ENCODE assay signal across 33 mouse cellular contexts in genomic region chr12:103635846-103636245, GRCm38 (mm10). TPM values are rescaled to one million over a fixed set of nuclear protein-coding genes. Genes with fewer than 3 reads are reported as not detected.
DNase-seq lines count a peak whose midpoint lies in the region; ATAC-seq and TF ChIP-seq lines count a peak whose summit lies in the region.
"Had no signal": no experiment of that assay in that cellular context is flagged by ENCODE, and none has a peak within 500 bp of the region (broad histone marks: within the 10 kb centered on the region; RNA-seq: fewer than 3 reads in every experiment).

No protein-coding gene starts in this region.

- H3K27ac ChIP-seq in liver, embryonic 11.5 days (ENCODE audit: low read depth, low read length): no peak overlapping the region
- H3K27ac ChIP-seq in liver, embryonic 14.5 days: no peak overlapping the region
- peak overlapping the region; percentile 86 for H3K27ac ChIP-seq in liver, postnatal 0 days (ENCODE audit: low read depth)
- no peak overlapping the region for H3K27ac ChIP-seq in heart, embryonic 12.5 days (ENCODE audit: poor library complexity, severe bottlenecking)
- H3K27ac ChIP-seq: embryonic facial prominence, embryonic 12.5 days; embryonic facial prominence, embryonic 15.5 days; gastrocnemius, adult 2 months; heart, embryonic 15.5 days; hindbrain, embryonic 14.5 days; hindbrain, postnatal 0 days had no signal

- H3K4me2 ChIP-seq in liver, embryonic 11.5 days: no peak overlapping the region
- no peak overlapping the region for H3K4me2 ChIP-seq in liver, embryonic 14.5 days (ENCODE audit: low read depth)
- H3K4me2 ChIP-seq in liver, postnatal 0 days (ENCODE audit: low read depth, low read length): no peak overlapping the region
- no peak overlapping the region for H3K4me2 ChIP-seq in heart, embryonic 12.5 days
- H3K4me2 ChIP-seq: embryonic facial prominence, embryonic 12.5 days; embryonic facial prominence, embryonic 15.5 days; heart, embryonic 11.5 days; heart, embryonic 15.5 days; hindbrain, embryonic 14.5 days had no signal

- H3K4me1 ChIP-seq in liver, embryonic 11.5 days (replicated peaks; ENCODE audit: control insufficient read depth, insufficient read depth, low read length): no peaks in the 10 kb centered on the region
- peaks cover 0 to 11% of the 10 kb centered on the region in 2 experiments; a peak in 2 of 4 replicates for H3K4me1 ChIP-seq in liver, embryonic 14.5 days (replicated peaks; ENCODE audit: control insufficient read depth in 2 of 2, insufficient read depth in 2 of 2, low read length in 1 of 2)
- H3K4me1 ChIP-seq in liver, postnatal 0 days (ENCODE audit: insufficient read depth): 0 out of 2 replicates have a peak, but pooled peaks cover 3% of the 10 kb centered on the region
- no peaks in the 10 kb centered on the region for H3K4me1 ChIP-seq in heart, embryonic 12.5 days (replicated peaks)
- H3K4me1 ChIP-seq: embryonic facial prominence, embryonic 12.5 days; embryonic facial prominence, embryonic 15.5 days; heart, embryonic 15.5 days had no signal

- TF ChIP-seq CTCF in liver, embryonic 14.5 days (IDR thresholded peaks at IDR 0.05; ENCODE audit: low read depth): no peak
- TF ChIP-seq CTCF in liver, postnatal 0 days (IDR thresholded peaks at IDR 0.05; ENCODE audit: low read depth): no peak

- H3K4me3 ChIP-seq in liver, embryonic 11.5 days (ENCODE audit: low read depth, low read length): no peak overlapping the region
- no peak overlapping the region for H3K4me3 ChIP-seq in liver, embryonic 14.5 days (ENCODE audit: insufficient read depth in 1 of 2, low read depth in 2 of 2, low read length in 2 of 2)
- no peak overlapping the region for H3K4me3 ChIP-seq in liver, postnatal 0 days (ENCODE audit: low read depth, low read length)
- H3K4me3 ChIP-seq in heart, embryonic 12.5 days: no peak overlapping the region
- H3K4me3 ChIP-seq: embryonic facial prominence, embryonic 12.5 days; embryonic facial prominence, embryonic 15.5 days; gastrocnemius, adult 2 months; heart, embryonic 15.5 days had no signal

- no peaks in the 10 kb centered on the region for H3K36me3 ChIP-seq in liver, embryonic 11.5 days (ENCODE audit: control insufficient read depth, insufficient read depth, low read length)
- H3K36me3 ChIP-seq in liver, embryonic 14.5 days (replicated peaks; ENCODE audit: control insufficient read depth, insufficient read depth, low read depth): no peaks in the 10 kb centered on the region
- no peaks in the 10 kb centered on the region for H3K36me3 ChIP-seq in liver, postnatal 0 days (replicated peaks; ENCODE audit: insufficient read depth, low read length)
- no peaks in the 10 kb centered on the region for H3K36me3 ChIP-seq in heart, embryonic 12.5 days
- H3K36me3 ChIP-seq: embryonic facial prominence, embryonic 12.5 days; embryonic facial prominence, embryonic 15.5 days; heart, embryonic 15.5 days had no signal

- H3K9me3 ChIP-seq in liver, embryonic 11.5 days (ENCODE audit: control insufficient read depth, low read length): no peaks in the 10 kb centered on the region
- H3K9me3 ChIP-seq in liver, embryonic 14.5 days (ENCODE audit: control insufficient read depth, low read length): no peaks in the 10 kb centered on the region
- no peaks in the 10 kb centered on the region for H3K9me3 ChIP-seq in liver, postnatal 0 days (ENCODE audit: low read length)
- peaks cover 5% of the 10 kb centered on the region; the same call in 1 of the 2 replicates for H3K9me3 ChIP-seq in heart, embryonic 12.5 days (replicated peaks)
- H3K9me3 ChIP-seq: embryonic facial prominence, embryonic 12.5 days; embryonic facial prominence, embryonic 15.5 days; heart, embryonic 15.5 days had no signal

- H3K9ac ChIP-seq in liver, embryonic 11.5 days (ENCODE audit: low read depth, low read length): no peak overlapping the region
- H3K9ac ChIP-seq in liver, embryonic 14.5 days (replicated peaks): no peak overlapping the region
- H3K9ac ChIP-seq in liver, postnatal 0 days (replicated peaks): no peak overlapping the region
- H3K9ac ChIP-seq in heart, embryonic 12.5 days: no peak overlapping the region
- H3K9ac ChIP-seq: embryonic facial prominence, embryonic 12.5 days; embryonic facial prominence, embryonic 15.5 days; forebrain, postnatal 0 days; heart, embryonic 15.5 days; hindbrain, embryonic 14.5 days had no signal

- intact Hi-C loops in heart, postnatal 14 days (cut with DNase I): no loop called here

- no peaks in the 10 kb centered on the region for H3K27me3 ChIP-seq in liver, embryonic 11.5 days (replicated peaks; ENCODE audit: control insufficient read depth, insufficient read depth, low read length)
- no peaks in the 10 kb centered on the region for H3K27me3 ChIP-seq in liver, embryonic 14.5 days (ENCODE audit: control insufficient read depth, insufficient read depth, low read length)
- H3K27me3 ChIP-seq in liver, postnatal 0 days (ENCODE audit: insufficient read depth, low read length): no peaks in the 10 kb centered on the region
- no peaks in the 10 kb centered on the region for H3K27me3 ChIP-seq in heart, embryonic 12.5 days (replicated peaks)
- H3K27me3 ChIP-seq: embryonic facial prominence, embryonic 12.5 days; embryonic facial prominence, embryonic 15.5 days; heart, embryonic 15.5 days had no signal

- no peak for TF ChIP-seq EP300 in liver, embryonic 14.5 days (IDR thresholded peaks at IDR 0.05; ENCODE audit: low read depth)
- TF ChIP-seq EP300 in liver, postnatal 0 days (IDR thresholded peaks at IDR 0.05; ENCODE audit: low read depth): no peak; the same call in 1 of the 2 replicates

- peak; percentile 54; the same call in 1 of the 2 replicates for ATAC-seq in liver, embryonic 11.5 days (replicated peaks; ENCODE audit: low FRiP score)
- ATAC-seq in liver, embryonic 14.5 days (ENCODE audit: insufficient read depth): peak; percentile 62; the same call in 1 of the 2 replicates
- ATAC-seq in liver, postnatal 0 days: peak; percentile 87
- no peak for ATAC-seq in heart, embryonic 12.5 days (ENCODE audit: insufficient number of reproducible peaks, low FRiP score)
- ATAC-seq: CD4-positive, CD25-positive, alpha-beta regulatory T cell, adult 4 months; forebrain, embryonic 14.5 days; forebrain, postnatal 0 days; hindbrain, postnatal 0 days had no signal

- peak; percentile 10 for DNase-seq in brain, adult 2 months (ENCODE audit: low read depth, low spot score)
- peak; percentile 24 for DNase-seq in liver, embryonic 11.5 days (ENCODE audit: low spot score)
- peak in 1 of 3 experiments; percentile 18 for DNase-seq in liver, embryonic 14.5 days (ENCODE audit: low read depth in 3 of 3, low spot score in 3 of 3)
- no peak for DNase-seq in liver, postnatal 0 days
- DNase-seq in adrenal gland, adult 2 months: no peak
- no peak for DNase-seq in heart, postnatal 14 days
- DNase-seq: adrenal gland, adult 8-10 months; adrenal gland, postnatal 25 days; cerebellum, adult 18-20 months; cerebellum, adult 9-10 months; cerebellum, postnatal 14 days; forebrain, postnatal 0 days; gastrocnemius, adult 2 months; gastrocnemius, postnatal 14 days; heart, adult 11 months; heart, postnatal 10 days; heart, postnatal 4 days had no signal

- 67% methylated on average over 2 of the region's 2 CpGs for WGBS in liver, embryonic 11.5 days
- 58% methylated on average over 2 of the region's 2 CpGs for WGBS in liver, embryonic 14.5 days (ENCODE audit: insufficient replicate concordance)
- 41% methylated on average over 2 of the region's 2 CpGs for WGBS in liver, postnatal 0 days (ENCODE audit: insufficient replicate concordance)
- WGBS in heart, embryonic 12.5 days: 78% methylated on average over 2 of the region's 2 CpGs

RNA-seq across cellular contexts. Expression of gene Serpina10, which starts 4.6 kb away (rescaled TPM):
- polyA plus RNA-seq in liver, embryonic 11.5 days (2014; fragmentation: Nextera tagmentation; extraction: Ambion mirVana): 21.2 and 21.8 TPM in 2 replicates
- polyA plus RNA-seq in liver, embryonic 14.5 days (2012; rRNA removed): 11.5 and 23.7 TPM in 2 replicates
- 29.3 and 30.0 TPM in 2 replicates for polyA plus RNA-seq in liver, embryonic 14.5 days (2014; fragmentation: Nextera tagmentation; extraction: Ambion mirVana)
- 46.3 and 47.6 TPM in 2 replicates for polyA plus RNA-seq in liver, postnatal 0 days (2015; fragmentation: Nextera tagmentation; extraction: Ambion mirVana)
- total RNA-seq in adrenal gland, adult 2 months (2021): under 1 TPM in 1 of 2 experiments, not detected in 1; 0.46 TPM
- not detected in 2 replicates for polyA plus RNA-seq in adrenal gland, adult 2 months (2012; rRNA removed)
- not detected for total RNA-seq in heart, postnatal 14 days (2021)
- polyA plus RNA-seq in heart, embryonic 12.5 days (2016; fragmentation: Nextera tagmentation; extraction: Ambion mirVana): 0.09 and 0.31 TPM in 2 replicates
- total RNA-seq: forebrain, postnatal 0 days; gastrocnemius, adult 2 months; gastrocnemius, postnatal 14 days; heart, adult 8-10 months; heart, postnatal 10 days; heart, postnatal 4 days; hindbrain, postnatal 0 days had no signal
- polyA plus RNA-seq: C2C12; CD4-positive, CD25-positive, alpha-beta regulatory T cell, adult 4 months; embryonic facial prominence, embryonic 12.5 days; forebrain, embryonic 11.5 days; heart, embryonic 15.5 days had no signal

RNA-seq across cellular contexts. Expression of gene Serpina6, which starts 21.2 kb away (rescaled TPM):
- polyA plus RNA-seq in liver, embryonic 11.5 days (2014; fragmentation: Nextera tagmentation; extraction: Ambion mirVana): 847 and 933 TPM in 2 replicates
- 793 and 825 TPM in 2 replicates for polyA plus RNA-seq in liver, embryonic 14.5 days (2012; rRNA removed)
- 1,383 and 1,635 TPM in 2 replicates for polyA plus RNA-seq in liver, embryonic 14.5 days (2014; fragmentation: Nextera tagmentation; extraction: Ambion mirVana)
- polyA plus RNA-seq in liver, postnatal 0 days (2015; fragmentation: Nextera tagmentation; extraction: Ambion mirVana): 5.8 and 10.0 TPM in 2 replicates
- 1 to 10 TPM; 1.7 to 5.4 TPM for total RNA-seq in adrenal gland, adult 2 months (2021)
- 0.27 and 1.3 TPM in 2 replicates for polyA plus RNA-seq in adrenal gland, adult 2 months (2012; rRNA removed)
- not detected for total RNA-seq in heart, postnatal 14 days (2021)
- polyA plus RNA-seq in heart, embryonic 12.5 days (2016; fragmentation: Nextera tagmentation; extraction: Ambion mirVana): 1.6 and 14.3 TPM in 2 replicates
- total RNA-seq: forebrain, postnatal 0 days; gastrocnemius, adult 2 months; gastrocnemius, postnatal 14 days; gastrocnemius, postnatal 4 days; heart, adult 8-10 months; heart, postnatal 10 days; heart, postnatal 4 days; hindbrain, postnatal 0 days; MEL had no signal
- polyA plus RNA-seq: CD4-positive, CD25-positive, alpha-beta regulatory T cell, adult 4 months; forebrain, embryonic 11.5 days; forebrain, embryonic 14.5 days; forebrain, postnatal 0 days; frontal cortex, adult 2 months; hindbrain, embryonic 11.5 days; hindbrain, embryonic 14.5 days; hindbrain, postnatal 0 days had no signal

RNA-seq across cellular contexts. Expression of gene Serpina16, which starts 40.1 kb away (rescaled TPM):
- not detected in 2 replicates for polyA plus RNA-seq in liver, embryonic 11.5 days (2014; fragmentation: Nextera tagmentation; extraction: Ambion mirVana)
- 0.03 and 0.04 TPM in 2 replicates for polyA plus RNA-seq in liver, embryonic 14.5 days (2012; rRNA removed)
- polyA plus RNA-seq in liver, embryonic 14.5 days (2014; fragmentation: Nextera tagmentation; extraction: Ambion mirVana): 0.06 and 0.11 TPM in 2 replicates
- not detected in 2 replicates for polyA plus RNA-seq in liver, postnatal 0 days (2015; fragmentation: Nextera tagmentation; extraction: Ambion mirVana)
- not detected for total RNA-seq in adrenal gland, adult 2 months (2021)
- 0.10 TPM in 1 of 2 replicates, not detected in the other for polyA plus RNA-seq in adrenal gland, adult 2 months (2012; rRNA removed)
- not detected for total RNA-seq in heart, postnatal 14 days (2021)
- not detected in 2 replicates for polyA plus RNA-seq in heart, embryonic 12.5 days (2016; fragmentation: Nextera tagmentation; extraction: Ambion mirVana)
- total RNA-seq: adrenal gland, postnatal 25 days; forebrain, postnatal 0 days; gastrocnemius, adult 2 months; gastrocnemius, postnatal 14 days; gastrocnemius, postnatal 4 days; heart, adult 8-10 months; heart, postnatal 10 days; heart, postnatal 4 days; hindbrain, postnatal 0 days; MEL had no signal
- polyA plus RNA-seq: C2C12; CD4-positive, CD25-positive, alpha-beta regulatory T cell, adult 4 months; embryonic facial prominence, embryonic 12.5 days; embryonic facial prominence, embryonic 15.5 days; forebrain, embryonic 11.5 days; forebrain, embryonic 14.5 days; forebrain, postnatal 0 days; frontal cortex, adult 2 months; heart, embryonic 11.5 days; heart, embryonic 15.5 days; hindbrain, embryonic 11.5 days; hindbrain, embryonic 14.5 days; hindbrain, postnatal 0 days had no signal

RNA-seq across cellular contexts. Expression of gene Serpina1f, which starts 59.5 kb away (rescaled TPM):
- 0.16 and 0.17 TPM in 2 replicates for polyA plus RNA-seq in liver, embryonic 11.5 days (2014; fragmentation: Nextera tagmentation; extraction: Ambion mirVana)
- polyA plus RNA-seq in liver, embryonic 14.5 days (2012; rRNA removed): not detected in 2 replicates
- polyA plus RNA-seq in liver, embryonic 14.5 days (2014; fragmentation: Nextera tagmentation; extraction: Ambion mirVana): 0.18 TPM in 1 of 2 replicates, not detected in the other
- not detected in 2 replicates for polyA plus RNA-seq in liver, postnatal 0 days (2015; fragmentation: Nextera tagmentation; extraction: Ambion mirVana)
- total RNA-seq in adrenal gland, adult 2 months (2021): not detected
- not detected in 2 replicates for polyA plus RNA-seq in adrenal gland, adult 2 months (2012; rRNA removed)
- not detected for total RNA-seq in heart, postnatal 14 days (2021)
- polyA plus RNA-seq in heart, embryonic 12.5 days (2016; fragmentation: Nextera tagmentation; extraction: Ambion mirVana): not detected in 2 replicates
- total RNA-seq: adrenal gland, adult 8-10 months; adrenal gland, postnatal 25 days; forebrain, postnatal 0 days; gastrocnemius, adult 2 months; gastrocnemius, postnatal 14 days; gastrocnemius, postnatal 4 days; heart, adult 8-10 months; heart, postnatal 10 days; heart, postnatal 4 days; hindbrain, postnatal 0 days; MEL had no signal
- polyA plus RNA-seq: C2C12; CD4-positive, CD25-positive, alpha-beta regulatory T cell, adult 4 months; embryonic facial prominence, embryonic 12.5 days; embryonic facial prominence, embryonic 15.5 days; forebrain, embryonic 11.5 days; forebrain, embryonic 14.5 days; forebrain, postnatal 0 days; frontal cortex, adult 2 months; heart, embryonic 11.5 days; heart, embryonic 15.5 days; hindbrain, embryonic 11.5 days; hindbrain, embryonic 14.5 days; hindbrain, postnatal 0 days had no signal

Comparison
In these comparisons a context has a peak if more than half of its experiments do, and no peak if none do; other contexts are left out.
1. DNase-seq: peak in brain, adult 2 months (single experiment) and liver, embryonic 11.5 days (single experiment); none in liver, postnatal 0 days (single experiment), adrenal gland, adult 2 months (single experiment) and heart, postnatal 14 days (0 of 2).
2. RNA of gene Serpina6, which starts 21.2 kb away (polyA plus RNA-seq): 793 to 1,635 TPM in liver, embryonic 14.5 days and 847 to 933 TPM in liver, embryonic 11.5 days; 1.6 to 14.3 TPM in heart, embryonic 12.5 days, 5.8 to 10.0 TPM in liver, postnatal 0 days and 0.27 to 1.3 TPM in adrenal gland, adult 2 months; every median in the first group is over 10 times any median in the second.